Mouse (Mus musculus): ENCODE data around the gene Alg13. TPM values are rescaled to one million over a fixed set of nuclear protein-coding genes. Genes with fewer than 3 reads are reported as not detected.

The Alg13 gene
- total RNA-seq (2012; rRNA removed) (36.5 and 36.8 TPM in 2 replicates), polyA plus RNA-seq (2012; ENCODE audit: insufficient read depth in 1 of 2, insufficient read length in 2 of 2, low read depth in 1 of 2, low replicate concordance in 2 of 2, missing spikeins in 1 of 2) (10 to 100 TPM in 1 of 2 experiments, not detected in 1; 51.4 TPM)

- H3K27ac ChIP-seq (ENCODE audit: control insufficient read depth, low read depth, low read length) = peak within 1 kb of the TSS; percentile 52
- peaks cover 5 to 12% of the 10 kb centered on the region in 2 experiments for H3K36me3 ChIP-seq (ENCODE audit: control insufficient read depth in 1 of 2, insufficient read depth in 2 of 2, low read length in 2 of 2)
- TF ChIP-seq CHD1 (IDR thresholded peaks at IDR 0.05; ENCODE audit: low read depth, low read length) = no peak
- peak; percentile 84; the same call in 1 of the 2 replicates for TF ChIP-seq POLR2AphosphoS2 (IDR thresholded peaks at IDR 0.05; ENCODE audit: low read length)
- no peak for TF ChIP-seq RAD21 (IDR thresholded peaks at IDR 0.05; ENCODE audit: low read depth, low read length)
- peak; percentile 83 for TF ChIP-seq NELFE (IDR thresholded peaks at IDR 0.05; ENCODE audit: low read depth, low read length)
- TF ChIP-seq SIN3A (IDR thresholded peaks at IDR 0.05; ENCODE audit: low read length) = peak; percentile 75
- peak; percentile 84 for TF ChIP-seq MAX (IDR thresholded peaks at IDR 0.05; ENCODE audit: low read length)
- TF ChIP-seq CTCF (IDR thresholded peaks at IDR 0.05 in 2 of 3, conservative IDR thresholded peaks at IDR 0.05 in 1 of 3; ENCODE audit: control insufficient read depth in 1 of 3, insufficient read depth in 1 of 3, low read depth in 2 of 3, low read length in 3 of 3, poor library complexity in 1 of 3, severe bottlenecking in 1 of 3) = no peak
- no peak for TF ChIP-seq NRF1 (IDR thresholded peaks at IDR 0.05; ENCODE audit: insufficient read depth, low read depth, low read length, poor library complexity, severe bottlenecking)
- peak; percentile 46; the same call in 1 of the 2 replicates for TF ChIP-seq ETS1 (IDR thresholded peaks at IDR 0.05; ENCODE audit: low read depth, low read length)
- peak; percentile 89 for TF ChIP-seq ELF1 (IDR thresholded peaks at IDR 0.05; ENCODE audit: low read depth, low read length)
- TF ChIP-seq EP300 (IDR thresholded peaks at IDR 0.05; ENCODE audit: low read depth in 1 of 2, low read length in 2 of 2) = 0 out of 4 replicates have a peak, but pooled peaks of 1 of the 2 experiments have one; percentile 11
- peak; percentile 79 for TF ChIP-seq MXI1 (IDR thresholded peaks at IDR 0.05; ENCODE audit: low read depth, low read length)
- TF ChIP-seq MYB (IDR thresholded peaks at IDR 0.05; ENCODE audit: low read depth, low read length) = no peak
- TF ChIP-seq HCFC1 (IDR thresholded peaks at IDR 0.05; ENCODE audit: low read depth, low read length) = peak; percentile 78
- peak; percentile 54; the same call in 1 of the 2 replicates for TF ChIP-seq TBP (IDR thresholded peaks at IDR 0.05; ENCODE audit: low read depth, low read length)
- TF ChIP-seq RCOR1 (IDR thresholded peaks at IDR 0.05; ENCODE audit: low read depth, low read length) = 0 out of 2 replicates have a peak, but pooled peaks have one; percentile 25
- TF ChIP-seq SMC3 (IDR thresholded peaks at IDR 0.05; ENCODE audit: low read depth, low read length) = no peak
- TF ChIP-seq MAZ (IDR thresholded peaks at IDR 0.05; ENCODE audit: low read depth, low read length) = peak; percentile 75; the same call in 1 of the 2 replicates
- TF ChIP-seq POLR2A (IDR thresholded peaks at IDR 0.05; ENCODE audit: control insufficient read depth in 1 of 2, insufficient read depth in 1 of 2, low read depth in 1 of 2, low read length in 2 of 2, poor library complexity in 1 of 2) = peak; percentile 59 to 86; a peak in 3 of 4 replicates
- peak; percentile 58; the same call in 1 of the 2 replicates for TF ChIP-seq TCF12 (IDR thresholded peaks at IDR 0.05; ENCODE audit: low read depth, low read length)
- TF ChIP-seq MYC (IDR thresholded peaks at IDR 0.05; ENCODE audit: low read depth, low read length) = peak; percentile 82
- TF ChIP-seq CHD2 (IDR thresholded peaks at IDR 0.05; ENCODE audit: low read length) = peak; percentile 33; the same call in 1 of the 2 replicates
- TF ChIP-seq ZMIZ1 (IDR thresholded peaks at IDR 0.05; ENCODE audit: low read depth, low read length) = peak; percentile 76; the same call in 1 of the 2 replicates
- no peak for TF ChIP-seq TAL1 (IDR thresholded peaks at IDR 0.05; ENCODE audit: low read length)
- H3K9me3 ChIP-seq (replicated peaks; ENCODE audit: insufficient read depth, low read length) = no peaks in the 10 kb centered on the region
- peak; percentile 91 for DNase-seq (ENCODE audit: low read depth, low spot score)
- peaks cover 13% of the 10 kb centered on the region for H3K79me2 ChIP-seq (ENCODE audit: control insufficient read depth, insufficient read depth, low read length, poor library complexity)
- peak within 1 kb of the TSS; percentile 63 to 78 for H3K4me3 ChIP-seq (ENCODE audit: control insufficient read depth in 1 of 2, insufficient read depth in 1 of 2, low read depth in 2 of 2, low read length in 2 of 2)
- H3K4me1 ChIP-seq (ENCODE audit: control insufficient read depth in 1 of 2, insufficient read depth in 2 of 2, low read length in 2 of 2) = peaks cover 3 to 13% of the 10 kb centered on the region in 2 experiments; a peak in 3 of 4 replicates
- H3K27me3 ChIP-seq (ENCODE audit: control insufficient read depth in 1 of 2, insufficient read depth in 2 of 2, low read length in 2 of 2) = no peaks in the 10 kb centered on the region
- H3K9ac ChIP-seq (ENCODE audit: control insufficient read depth, low read depth, low read length, poor library complexity, severe bottlenecking) = peak within 1 kb of the TSS; percentile 85
These were observed at the start of gene Alg13 for GRCm38 (mm10) chrX:144317548-144318163. Gene Alg13, plus strand, starts transcription at chrX:144317804.

Measured in MEL (cell line).